Mouse (Mus musculus): ENCODE results near the gene Fosl1. TPM values are rescaled to one million over a fixed set of nuclear protein-coding genes. Genes with fewer than 3 reads are reported as not detected.
"Not testable (repeated sequence)": the region's sequence is repeated elsewhere in the genome, so short reads cannot be mapped to it uniquely, and the experiment has no call there.

The Fosl1 gene
- not detected in 2 replicates for polyA plus RNA-seq (2016; fragmentation: Nextera tagmentation; extraction: Ambion mirVana)

- WGBS: 1% methylated on average over 70 of the region's 70 CpGs
- Histone ChIP-seq H3K27ac (no peak within 1 kb of the TSS), H3K9me3 (no peaks in the 10 kb centered on the region), H3K4me1 (peaks cover 18% of the 10 kb centered on the region), H3K36me3 (replicated peaks) (no peaks in the 10 kb centered on the region), H3K9ac (peak within 1 kb of the TSS; percentile 63), H3K4me2 (peak within 1 kb of the TSS; percentile 86), H3K4me3 (replicated peaks) (peak within 1 kb of the TSS; percentile 51), H3K27me3 (peaks cover 78% of the 10 kb centered on the region)
- ATAC-seq (ENCODE audit: low FRiP score): peak; percentile 55; the same call in 1 of the 2 replicates
Measured at GRCm38 (mm10) chr19:5447515-5448353, at the start of gene Fosl1. Fosl1 (plus strand) TSS chr19:5447547.

- not testable (repeated sequence) for H3K4me3 ChIP-seq (replicated peaks); H3K36me3 ChIP-seq (replicated peaks); H3K9ac ChIP-seq; ATAC-seq (ENCODE audit: low FRiP score); H3K4me1 ChIP-seq; H3K4me2 ChIP-seq; H3K9me3 ChIP-seq; H3K27me3 ChIP-seq; H3K27ac ChIP-seq
- WGBS: 77% methylated on average over 4 of the region's 4 CpGs
Measured at GRCm38 (mm10) chr19:5401073-5401472, 46.3 kb upstream of the Fosl1 start.

DNA sequence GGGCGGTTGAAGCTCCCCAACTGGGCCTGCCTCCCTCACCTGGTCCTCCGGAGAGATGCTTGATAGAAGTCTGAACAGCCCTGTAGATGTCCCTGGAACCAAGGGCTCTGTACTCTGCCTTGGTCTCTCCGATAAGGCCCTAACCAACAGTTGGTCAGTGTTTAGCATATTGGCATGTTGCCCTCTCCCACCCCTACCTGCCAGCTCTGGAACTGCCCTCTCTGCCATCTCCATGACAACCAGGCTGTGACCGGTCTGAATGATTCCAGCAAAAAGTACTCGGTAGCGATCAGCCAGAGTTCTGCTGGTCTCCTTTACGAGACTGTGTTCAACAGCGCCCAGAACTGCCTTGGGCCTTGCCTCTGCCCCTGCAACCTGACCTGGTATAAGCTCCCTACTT lies 45.1 kb upstream of the Fosl1 start, which contains the start of gene Tsga10ip:
TSS of gene Tsga10ip (minus strand) at position 234 of the 400 bp plus-strand sequence.
- Histone ChIP-seq H3K36me3 (replicated peaks) (no peaks in the 10 kb centered on the region), H3K9me3 (no peaks in the 10 kb centered on the region), H3K4me2 (no peak within 1 kb of the TSS), H3K27me3 (no peaks in the 10 kb centered on the region), H3K4me1 (peaks cover 5% of the 10 kb centered on the region), H3K4me3 (replicated peaks) (no peak within 1 kb of the TSS), H3K9ac (no peak within 1 kb of the TSS), H3K27ac (no peak within 1 kb of the TSS)
- WGBS: 76% methylated on average over 8 of the region's 8 CpGs
- ATAC-seq (ENCODE audit: low FRiP score): no peak

DNA sequence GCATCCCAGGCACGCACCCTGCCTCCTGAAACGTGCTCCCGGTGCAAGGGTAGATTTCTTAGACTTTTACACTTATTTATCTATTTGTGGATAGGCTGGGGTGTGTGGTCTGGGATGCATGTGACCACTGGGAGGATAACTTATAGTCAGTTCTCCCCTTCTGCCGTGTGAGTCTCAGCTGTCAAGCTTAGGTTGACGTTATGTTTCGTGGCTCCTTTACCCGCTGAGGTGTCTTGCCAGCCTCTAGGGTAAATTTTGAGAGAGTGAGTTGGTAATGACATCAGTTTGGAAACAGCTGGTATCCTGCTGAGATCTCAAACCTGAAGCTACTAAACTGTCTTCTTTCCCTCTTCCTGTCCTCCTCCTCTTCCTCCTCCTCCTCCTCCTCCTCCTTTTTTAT lies 41.4 kb upstream of the Fosl1 start:
- peak overlapping the region; percentile 54; the same call in 1 of the 2 replicates for H3K9ac ChIP-seq
- no peaks in the 10 kb centered on the region for H3K36me3 ChIP-seq (replicated peaks)
- H3K27ac ChIP-seq: peak overlapping the region; percentile 54
- no peak for ATAC-seq (ENCODE audit: low FRiP score)
- no peaks in the 10 kb centered on the region for H3K27me3 ChIP-seq
- 34% methylated on average over 7 of the region's 7 CpGs for WGBS
- peaks cover 9% of the 10 kb centered on the region for H3K4me1 ChIP-seq
- H3K4me3 ChIP-seq (replicated peaks): peak overlapping the region; percentile 52
- H3K9me3 ChIP-seq: no peaks in the 10 kb centered on the region
- peak overlapping the region; percentile 52 for H3K4me2 ChIP-seq

DNA sequence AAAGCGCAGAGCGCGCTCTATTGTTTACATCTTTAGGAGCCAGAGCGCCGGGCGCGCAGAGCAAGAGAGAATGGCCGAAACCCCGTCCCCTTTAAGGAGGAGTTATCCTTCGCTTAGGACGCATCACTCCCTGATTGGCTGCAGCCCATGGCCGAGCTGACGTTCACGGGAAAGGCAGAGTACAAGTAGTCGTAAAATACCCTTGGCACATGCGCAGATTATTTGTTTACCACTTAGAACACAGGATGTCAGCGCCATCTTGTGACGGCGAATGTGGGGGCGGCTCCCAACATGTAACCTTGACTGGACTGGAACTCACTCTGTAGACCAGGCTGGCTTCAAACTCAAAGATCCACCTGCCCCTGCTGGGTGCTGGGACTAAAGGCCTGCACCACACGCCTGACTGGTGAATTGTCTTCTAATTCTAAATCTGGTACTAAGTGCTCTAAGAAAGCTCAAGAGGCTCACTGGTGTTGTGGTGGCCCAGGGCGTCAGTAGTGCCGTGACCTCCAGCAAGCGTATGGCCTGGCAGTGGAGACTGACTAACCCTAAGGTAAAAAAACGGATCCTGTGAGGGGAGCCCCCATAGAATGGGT lies 40.7 kb upstream of the Fosl1 start:
- Histone ChIP-seq H3K4me2 (peak overlapping the region; percentile 76), H3K4me3 (replicated peaks) (peak overlapping the region; percentile 52), H3K9ac (peak overlapping the region; percentile 74), H3K27ac (peak overlapping the region; percentile 87)
- ATAC-seq (ENCODE audit: low FRiP score): peak; percentile 86
- WGBS: 24% methylated on average over 25 of the region's 25 CpGs
- not testable (repeated sequence) for H3K9me3 ChIP-seq; H3K4me1 ChIP-seq; H3K36me3 ChIP-seq (replicated peaks); H3K27me3 ChIP-seq

DNA sequence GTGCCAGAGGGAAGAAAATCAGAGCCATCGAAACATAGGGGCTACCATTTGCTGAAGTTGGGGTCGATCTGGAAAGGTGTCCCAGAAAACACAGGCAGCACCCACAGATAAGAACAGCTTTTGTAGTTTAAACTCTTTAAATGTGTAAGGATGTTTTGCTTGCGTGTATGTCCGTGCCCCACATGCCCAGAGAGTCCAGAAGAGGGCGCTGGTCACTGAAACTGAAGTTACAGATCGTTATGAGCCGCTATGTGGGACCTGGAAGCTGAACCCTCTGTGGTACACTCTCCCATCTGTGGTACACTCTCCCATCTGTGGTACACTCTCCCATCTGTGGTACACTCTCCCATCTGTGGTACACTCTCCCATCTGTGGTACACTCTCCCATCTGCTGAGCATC lies 40.2 kb upstream of the Fosl1 start:
- Histone ChIP-seq H3K4me3 (replicated peaks) (peak overlapping the region; percentile 52), H3K36me3 (replicated peaks) (no peaks in the 10 kb centered on the region), H3K9me3 (no peaks in the 10 kb centered on the region), H3K4me1 (peaks cover 9% of the 10 kb centered on the region), H3K27me3 (no peaks in the 10 kb centered on the region), H3K4me2 (peak overlapping the region; percentile 76), H3K27ac (peak overlapping the region; percentile 87), H3K9ac (peak overlapping the region; percentile 74)
- 16% methylated on average over 7 of the region's 7 CpGs for WGBS
- ATAC-seq (ENCODE audit: low FRiP score): peak; percentile 66

GRCm38 (mm10) chr19:5408057-5409001 lies 39.0 kb upstream of the Fosl1 start:
- Histone ChIP-seq H3K36me3 (replicated peaks) (no peaks in the 10 kb centered on the region), H3K4me3 (replicated peaks) (no peak overlapping the region), H3K9ac (no peak overlapping the region), H3K9me3 (no peaks in the 10 kb centered on the region), H3K27me3 (no peaks in the 10 kb centered on the region), H3K4me2 (no peak overlapping the region), H3K27ac (no peak overlapping the region), H3K4me1 (peaks cover 9% of the 10 kb centered on the region)
- WGBS: 93% methylated on average over 13 of the region's 13 CpGs
- ATAC-seq (ENCODE audit: low FRiP score): no peak

- Histone ChIP-seq H3K4me2 (no peak overlapping the region), H3K27me3 (no peaks in the 10 kb centered on the region), H3K36me3 (replicated peaks) (no peaks in the 10 kb centered on the region), H3K9ac (no peak overlapping the region), H3K9me3 (no peaks in the 10 kb centered on the region), H3K4me3 (replicated peaks) (no peak overlapping the region), H3K4me1 (peaks cover 9% of the 10 kb centered on the region), H3K27ac (no peak overlapping the region)
- ATAC-seq (ENCODE audit: low FRiP score): no peak
- 89% methylated on average over 5 of the region's 5 CpGs for WGBS
Measured at GRCm38 (mm10) chr19:5409068-5409467, 38.3 kb upstream of the Fosl1 start.

GRCm38 (mm10) chr19:5410641-5411040 lies 36.7 kb upstream of the Fosl1 start:
- H3K9ac ChIP-seq: no peak overlapping the region
- H3K9me3 ChIP-seq: no peaks in the 10 kb centered on the region
- no peaks in the 10 kb centered on the region for H3K36me3 ChIP-seq (replicated peaks)
- 87% methylated on average over 5 of the region's 5 CpGs for WGBS
- no peaks in the 10 kb centered on the region for H3K27me3 ChIP-seq
- H3K27ac ChIP-seq: no peak overlapping the region
- H3K4me2 ChIP-seq: no peak overlapping the region
- ATAC-seq (ENCODE audit: low FRiP score): no peak
- peaks cover 9% of the 10 kb centered on the region for H3K4me1 ChIP-seq
- no peak overlapping the region for H3K4me3 ChIP-seq (replicated peaks)

GRCm38 (mm10) chr19:5411961-5412360 lies 35.4 kb upstream of the Fosl1 start:
- H3K9me3 ChIP-seq: no peaks in the 10 kb centered on the region
- 75% methylated on average over 5 of the region's 5 CpGs for WGBS
- H3K36me3 ChIP-seq (replicated peaks): no peaks in the 10 kb centered on the region
- no peak for ATAC-seq (ENCODE audit: low FRiP score)
- peaks cover 5% of the 10 kb centered on the region; the same call in 1 of the 2 replicates for H3K4me1 ChIP-seq
- H3K27ac ChIP-seq: no peak overlapping the region
- no peak overlapping the region for H3K4me3 ChIP-seq (replicated peaks)
- no peaks in the 10 kb centered on the region for H3K27me3 ChIP-seq
- H3K4me2 ChIP-seq: no peak overlapping the region
- no peak overlapping the region for H3K9ac ChIP-seq

DNA sequence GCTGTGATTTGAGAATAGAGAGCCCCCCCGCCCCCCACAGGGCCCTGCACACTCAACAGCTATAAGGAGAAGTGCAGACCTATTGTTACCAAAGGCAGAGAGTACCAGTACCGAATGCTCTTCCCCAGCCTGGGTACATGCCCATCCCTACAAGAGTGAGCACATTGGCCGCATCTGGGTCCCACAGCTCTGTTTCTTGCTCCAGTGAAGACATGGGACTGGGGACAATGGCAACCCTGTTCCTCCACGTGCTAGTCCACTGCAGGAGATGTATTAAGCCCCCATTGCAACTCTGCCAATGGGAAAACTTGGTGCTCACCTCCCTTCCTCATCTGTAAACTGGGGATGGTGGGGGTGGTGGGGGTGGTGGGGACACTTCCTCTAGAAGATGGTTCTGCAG lies 33.5 kb upstream of the Fosl1 start:
- Histone ChIP-seq H3K4me3 (replicated peaks) (no peak overlapping the region), H3K9me3 (no peaks in the 10 kb centered on the region), H3K36me3 (replicated peaks) (0 out of 2 replicates have a peak, but pooled peaks cover 5% of the 10 kb centered on the region), H3K27ac (no peak overlapping the region), H3K27me3 (no peaks in the 10 kb centered on the region), H3K4me2 (no peak overlapping the region), H3K9ac (no peak overlapping the region), H3K4me1 (no peaks in the 10 kb centered on the region)
- no peak for ATAC-seq (ENCODE audit: low FRiP score)
- 61% methylated on average over 4 of the region's 4 CpGs for WGBS

DNA sequence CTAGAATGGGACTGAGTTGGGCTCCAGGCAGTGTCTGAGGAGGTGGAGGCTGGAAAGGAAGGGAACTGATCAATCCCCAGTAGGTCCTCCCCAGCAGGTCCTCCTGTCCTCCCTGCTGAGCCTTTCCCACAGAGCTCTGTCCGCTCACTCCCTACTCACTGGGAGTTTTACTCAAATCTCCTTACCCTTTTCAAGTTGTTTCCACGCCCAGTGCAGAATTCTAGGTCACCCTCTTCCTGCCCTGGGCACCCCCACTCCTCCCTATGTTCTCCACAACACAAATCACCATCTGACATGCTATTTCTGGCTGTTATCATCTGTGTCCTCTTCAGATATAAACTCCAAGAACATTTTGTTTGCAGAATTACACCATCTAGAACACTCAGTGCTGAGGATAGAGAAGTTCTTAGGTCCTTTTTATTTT lies 32.8 kb upstream of the Fosl1 start:
- Histone ChIP-seq H3K9ac (no peak overlapping the region), H3K4me2 (no peak overlapping the region), H3K9me3 (no peaks in the 10 kb centered on the region), H3K27ac (no peak overlapping the region), H3K4me3 (replicated peaks) (no peak overlapping the region), H3K36me3 (replicated peaks) (0 out of 2 replicates have a peak, but pooled peaks cover 5% of the 10 kb centered on the region), H3K4me1 (no peaks in the 10 kb centered on the region), H3K27me3 (no peaks in the 10 kb centered on the region)
- 59% methylated on average over 2 of the region's 2 CpGs for WGBS
- no peak for ATAC-seq (ENCODE audit: low FRiP score)
